Mouse (Mus musculus) midbrain, embryonic 11.5 days (tissue): Measurements from ENCODE around the gene Gm14226. TPM values are rescaled to one million over a fixed set of nuclear protein-coding genes. Genes with fewer than 3 reads are reported as not detected.
"Not testable (repeated sequence)": the region's sequence is repeated elsewhere in the genome, so short reads cannot be mapped to it uniquely, and the experiment has no call there.

Experiments used
- ATAC-seq: fragments of 200-750 bp; cut with Nextera tagmentation; 2 replicates; pipeline ENCODE4 v1.8.0; 2017; ENCODE audit warnings: moderate TSS enrichment, moderate library complexity; ENCODE audit not compliant: low FRiP score
- DNase-seq: peaks from one replicate; pipeline ENCODE4 v3.0.0; 2015; ENCODE audit warnings: low spot score; ENCODE audit errors: missing footprints
- H3K27ac ChIP-seq: fragments of 300-500 bp; sonication (generic); 2 replicates; pipeline ENCODE4 v1.5.1; 2014; ENCODE audit warnings: low read depth, low read length
- H3K27me3 ChIP-seq: fragments of 300-500 bp; sonication (generic); 2 replicates; pipeline ENCODE4 v1.6.1; 2014; ENCODE audit warnings: mild to moderate bottlenecking, low read length, moderate library complexity, mixed read lengths; ENCODE audit not compliant: control insufficient read depth, insufficient read depth
- H3K36me3 ChIP-seq: fragments of 300-500 bp; sonication (generic); 2 replicates; pipeline ENCODE4 v1.6.1; 2014; ENCODE audit warnings: mild to moderate bottlenecking, low read length, moderate library complexity, mixed read lengths; ENCODE audit not compliant: control insufficient read depth, insufficient read depth
- H3K4me1 ChIP-seq: fragments of 300-500 bp; sonication (generic); 2 replicates; pipeline ENCODE4 v1.6.1; 2014; ENCODE audit warnings: low read length; ENCODE audit not compliant: control insufficient read depth, insufficient read depth
- H3K4me2 ChIP-seq: fragments of 300-500 bp; sonication (generic); 2 replicates; pipeline ENCODE4 v1.6.1; 2014; ENCODE audit warnings: mild to moderate bottlenecking, moderate library complexity
- H3K4me3 ChIP-seq: fragments of 300-500 bp; sonication (generic); 2 replicates; pipeline ENCODE4 v1.5.1; 2014; ENCODE audit warnings: low read depth, low read length
- H3K9ac ChIP-seq: fragments of 300-500 bp; sonication (generic); 2 replicates; pipeline ENCODE4 v1.6.1; 2014; ENCODE audit warnings: low read length
- H3K9me3 ChIP-seq: fragments of 300-500 bp; sonication (generic); 2 replicates; pipeline ENCODE4 v1.6.1; 2016; ENCODE audit warnings: low read length; ENCODE audit not compliant: control insufficient read depth
- WGBS: fragments of 180-500 bp; shearing (Covaris S2); extraction: QIAGEN DNeasy Blood & Tissue Kit; methylation state at CpG from one replicate; pipeline ENCODE4 v1.1.7; 2014; 5-methylcytosine and 5-hydroxymethylcytosine counted together
- polyA plus RNA-seq: library from polyadenylated mRNA; unstranded; fragments of >200 nt; fragmentation: Nextera tagmentation; extraction: Ambion mirVana; gene quantifications from 2 replicates; pipeline ENCODE4 v1.2.1, GENCODE M21; 2014

The Gm14226 gene
- 0.07 and 0.11 TPM in 2 replicates for polyA plus RNA-seq

DNA sequence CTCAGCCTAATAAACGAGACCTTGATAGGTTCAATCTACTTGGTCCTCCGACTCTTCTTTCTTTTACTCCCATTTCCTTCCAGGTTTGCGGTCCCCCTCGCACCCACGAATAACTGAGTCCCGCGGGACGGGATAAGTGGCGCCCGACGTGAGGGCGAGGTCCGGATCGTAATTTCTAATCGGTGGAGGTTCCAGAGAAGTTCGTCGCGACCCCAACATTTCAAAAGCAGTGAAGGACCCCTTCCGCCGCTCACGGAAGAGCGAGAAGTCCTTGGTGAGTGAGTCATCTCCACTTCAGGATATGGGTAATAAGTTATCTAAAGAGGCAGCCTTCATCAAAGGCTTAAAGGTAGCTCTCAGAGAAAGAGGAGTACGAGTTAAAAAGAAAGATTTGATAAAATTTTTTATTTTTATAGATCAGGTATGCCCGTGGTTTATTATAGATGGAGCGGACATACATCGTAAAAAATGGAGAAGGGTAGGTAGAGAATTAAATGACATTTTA, at the start of gene Gm14226:
Gene Gm14226, plus strand, starts transcription at position 16 of the 505 bp plus-strand sequence.
- 1% methylated on average over 22 of the region's 26 CpGs for WGBS
- H3K4me2 ChIP-seq = peak within 1 kb of the TSS; percentile 90
- ATAC-seq = peak; percentile 4; the same call in 1 of the 2 replicates
- H3K4me3 ChIP-seq = peak within 1 kb of the TSS; percentile 39
- H3K27ac ChIP-seq = peak within 1 kb of the TSS; percentile 77
- H3K9me3 ChIP-seq, H3K27me3 ChIP-seq, H3K4me1 ChIP-seq, H3K36me3 ChIP-seq: not testable (repeated sequence)
- DNase-seq = peak; percentile 89
- peak within 1 kb of the TSS; percentile 82 for H3K9ac ChIP-seq

DNA sequence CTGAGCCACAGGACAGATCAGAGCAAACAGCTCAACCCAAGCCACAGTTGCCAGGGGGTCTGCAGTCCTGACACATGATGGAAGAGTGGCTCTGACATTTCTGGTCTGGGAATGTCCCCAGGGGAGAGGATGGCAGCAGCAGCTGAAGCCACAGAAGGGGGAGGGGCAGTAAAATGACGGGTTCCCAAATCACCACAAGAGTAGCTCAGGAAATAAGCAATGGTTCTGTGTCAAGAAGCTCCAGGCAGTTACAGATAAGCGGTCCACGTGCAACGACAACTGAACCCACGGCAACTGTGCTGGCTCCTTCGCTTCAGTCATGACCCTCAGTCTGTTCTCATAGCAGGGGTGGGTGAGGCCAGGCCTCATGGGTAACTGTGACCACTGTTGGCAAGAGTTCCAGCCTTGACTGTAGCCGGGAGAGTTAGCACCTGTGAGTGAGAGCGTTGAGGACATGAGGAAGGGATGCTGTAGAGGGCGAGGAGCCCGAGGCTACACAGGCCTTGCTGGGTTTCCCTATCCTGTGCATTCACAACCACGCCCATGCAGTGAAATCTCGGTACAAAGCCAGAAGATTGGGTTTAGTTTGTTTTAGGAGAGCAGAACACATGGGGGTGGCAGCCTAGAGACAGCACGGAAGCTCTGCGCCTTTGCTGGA, 48.2 kb upstream of the Gm14226 start:
- H3K9ac ChIP-seq, H3K9me3 ChIP-seq, H3K27me3 ChIP-seq, H3K36me3 ChIP-seq, ATAC-seq, H3K4me3 ChIP-seq, H3K27ac ChIP-seq, H3K4me1 ChIP-seq, H3K4me2 ChIP-seq: not testable (repeated sequence)
- WGBS = 79% methylated on average over 14 of the region's 14 CpGs
- DNase-seq = peak; percentile 51

DNA sequence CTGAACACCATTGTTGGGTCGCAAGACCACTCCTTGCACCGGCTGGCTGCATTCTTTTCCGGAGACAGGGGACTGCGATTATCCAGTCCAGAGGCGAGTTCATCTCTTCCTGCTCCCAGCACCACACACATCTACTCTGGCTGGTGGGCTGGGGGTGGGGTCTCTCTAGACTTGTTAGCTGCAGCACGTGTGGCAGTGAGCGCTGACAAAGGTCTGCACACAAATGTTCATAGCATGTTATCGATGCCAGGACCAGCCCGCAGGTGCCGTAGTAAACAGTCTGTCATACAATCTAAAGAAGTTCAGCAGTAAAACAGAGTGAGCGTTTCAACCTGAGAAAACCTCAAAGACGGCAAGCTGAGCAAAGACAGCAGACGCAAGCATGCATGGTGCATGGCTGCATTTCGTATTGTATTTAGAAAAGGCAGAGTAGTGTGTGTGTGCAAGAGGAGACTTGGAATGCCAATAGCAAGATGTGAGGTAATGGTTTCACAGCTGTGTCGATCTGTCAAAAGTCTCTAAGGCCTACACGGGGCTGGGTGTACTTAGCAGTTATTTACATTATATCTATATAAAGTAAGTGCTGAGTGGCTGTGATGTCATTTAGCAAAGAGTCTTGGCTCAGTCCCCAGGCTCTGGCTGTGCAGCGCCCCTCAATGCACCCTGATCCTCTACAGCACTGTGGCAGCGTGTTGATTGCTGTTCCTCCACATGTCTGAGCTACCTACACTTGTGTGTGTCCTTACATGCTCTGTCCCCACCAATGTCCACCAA, 46.0 kb upstream of the Gm14226 start:
- Histone ChIP-seq H3K36me3 (no peaks in the 10 kb centered on the region), H3K4me1 (no peaks in the 10 kb centered on the region), H3K4me3 (no peak overlapping the region), H3K27ac (no peak overlapping the region), H3K4me2 (no peak overlapping the region), H3K27me3 (no peaks in the 10 kb centered on the region), H3K9me3 (no peaks in the 10 kb centered on the region), H3K9ac (no peak overlapping the region)
- DNase-seq = no peak
- no peak for ATAC-seq
- WGBS = 77% methylated on average over 18 of the region's 18 CpGs

DNA sequence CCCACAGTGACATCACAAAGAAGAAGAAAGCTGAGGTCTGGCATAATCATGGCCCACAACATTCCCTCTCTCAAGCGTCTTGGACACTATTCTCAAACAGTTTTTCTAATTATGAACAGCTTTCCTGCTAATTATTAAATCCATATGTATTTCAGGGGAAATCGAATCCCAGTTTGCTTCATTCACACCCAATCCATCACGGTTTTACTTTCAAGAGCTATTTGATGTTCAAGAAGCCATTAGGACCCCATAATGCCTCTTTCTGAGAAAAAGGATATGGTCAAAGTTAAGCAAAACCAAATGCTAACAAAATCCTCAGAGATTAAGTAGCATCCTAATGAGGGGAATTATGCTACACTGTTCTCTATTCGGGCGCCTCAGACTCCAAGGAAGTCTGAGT, 45.1 kb upstream of the Gm14226 start:
- Histone ChIP-seq H3K9ac (no peak overlapping the region), H3K4me3 (no peak overlapping the region), H3K4me1 (no peaks in the 10 kb centered on the region), H3K27me3 (no peaks in the 10 kb centered on the region), H3K9me3 (no peaks in the 10 kb centered on the region), H3K4me2 (no peak overlapping the region), H3K36me3 (no peaks in the 10 kb centered on the region), H3K27ac (no peak overlapping the region)
- ATAC-seq (no peak), DNase-seq (no peak)
- 79% methylated on average over 5 of the region's 5 CpGs for WGBS

DNA sequence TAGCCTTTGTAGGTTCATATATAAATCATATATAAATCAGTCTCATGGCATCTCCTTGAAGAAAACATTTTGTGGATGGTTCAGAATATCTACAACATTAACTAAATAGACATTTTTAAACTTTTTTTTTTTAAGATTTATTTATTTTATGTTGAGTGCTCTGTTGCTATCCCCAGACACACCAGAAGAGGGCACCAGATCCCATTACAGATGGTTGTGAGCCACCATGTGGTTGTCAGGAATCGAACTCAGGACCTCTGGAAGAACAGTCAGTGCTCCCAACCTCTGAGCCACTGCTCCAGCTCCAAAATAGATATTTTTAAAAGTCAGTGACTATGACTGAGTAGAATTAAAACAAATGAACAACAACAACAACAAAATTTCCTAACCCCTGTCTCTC, 31.5 kb upstream of the Gm14226 start:
- Histone ChIP-seq H3K4me2 (no peak overlapping the region), H3K27me3 (no peaks in the 10 kb centered on the region), H3K27ac (no peak overlapping the region), H3K9ac (no peak overlapping the region), H3K4me1 (no peaks in the 10 kb centered on the region), H3K9me3 (no peaks in the 10 kb centered on the region), H3K36me3 (no peaks in the 10 kb centered on the region), H3K4me3 (no peak overlapping the region)
- DNase-seq (no peak), ATAC-seq (no peak)
- 81% methylated on average over 1 of the region's 1 CpGs for WGBS

DNA sequence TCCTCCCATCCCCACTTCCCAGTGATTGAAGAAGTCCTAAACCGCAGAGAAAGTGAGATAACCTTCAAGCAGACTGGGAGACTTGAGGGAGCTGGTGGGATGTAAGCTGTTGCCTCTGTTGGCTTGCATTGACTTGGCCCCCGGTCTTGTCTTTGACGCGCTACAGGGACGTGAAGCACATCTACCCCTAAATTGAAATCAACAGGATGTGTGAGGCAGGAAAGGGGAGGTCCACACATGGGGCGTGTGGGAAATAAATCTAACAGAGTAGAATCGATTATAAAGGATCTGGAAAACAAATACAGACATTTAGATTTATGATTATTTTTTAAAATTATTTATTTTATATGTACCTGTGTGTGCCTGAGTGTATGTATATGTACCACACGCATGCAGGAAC, 26.7 kb upstream of the Gm14226 start:
- H3K9me3 ChIP-seq = no peaks in the 10 kb centered on the region
- H3K9ac ChIP-seq = no peak overlapping the region
- no peak for DNase-seq
- H3K4me2 ChIP-seq = no peak overlapping the region
- 87% methylated on average over 8 of the region's 8 CpGs for WGBS
- H3K27me3 ChIP-seq = no peaks in the 10 kb centered on the region
- H3K36me3 ChIP-seq = no peaks in the 10 kb centered on the region
- no peak for ATAC-seq
- no peak overlapping the region for H3K27ac ChIP-seq
- H3K4me3 ChIP-seq = no peak overlapping the region
- no peaks in the 10 kb centered on the region for H3K4me1 ChIP-seq

DNA sequence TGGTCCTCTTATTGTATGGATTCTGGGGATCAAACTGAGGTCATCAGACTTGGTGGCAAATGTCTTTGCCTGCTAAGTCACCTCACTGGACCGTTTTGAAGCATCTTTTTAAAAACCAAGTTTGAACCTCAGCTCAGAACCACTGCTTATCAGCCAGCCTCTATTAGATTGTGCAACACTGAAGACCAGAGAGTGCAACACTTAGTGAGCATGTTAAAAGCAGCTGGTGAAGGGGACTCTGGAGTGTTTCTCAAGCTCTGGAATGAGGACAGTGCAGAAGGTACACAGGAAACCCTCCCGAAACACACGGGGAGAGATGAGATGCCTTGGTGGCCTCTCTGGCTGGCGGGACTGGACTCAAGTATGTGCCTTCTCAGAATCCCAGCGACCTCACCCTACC, 26.0 kb upstream of the Gm14226 start:
- no peak overlapping the region for H3K27ac ChIP-seq
- ATAC-seq (no peak), DNase-seq (no peak)
- H3K4me1 ChIP-seq = no peaks in the 10 kb centered on the region
- WGBS = 87% methylated on average over 5 of the region's 5 CpGs
- no peak overlapping the region for H3K4me2 ChIP-seq
- no peak overlapping the region for H3K4me3 ChIP-seq
- H3K9ac ChIP-seq = no peak overlapping the region
- H3K36me3 ChIP-seq = no peaks in the 10 kb centered on the region
- H3K9me3 ChIP-seq = no peaks in the 10 kb centered on the region
- no peaks in the 10 kb centered on the region for H3K27me3 ChIP-seq

DNA sequence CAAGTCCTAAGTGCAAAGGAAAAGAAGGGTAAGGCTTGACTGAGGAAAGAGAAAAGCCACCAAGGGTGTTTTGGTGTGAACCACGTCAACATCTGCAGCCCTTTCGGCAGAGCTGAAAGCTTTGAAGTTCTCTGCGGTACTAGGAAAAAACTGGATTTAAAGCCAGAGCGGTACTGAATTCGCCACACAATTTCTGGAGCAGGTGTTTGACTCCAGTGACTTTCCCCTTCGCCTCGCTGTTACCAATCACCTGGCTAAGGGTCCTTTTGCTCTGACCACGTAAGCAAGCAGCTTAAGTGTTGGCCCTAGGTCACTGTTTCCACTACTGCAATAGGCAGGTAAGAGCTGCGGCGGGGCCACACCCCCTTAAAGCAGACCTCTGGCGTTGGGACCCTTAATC, 12.6 kb upstream of the Gm14226 start:
- no peak overlapping the region for H3K27ac ChIP-seq
- H3K9me3 ChIP-seq = no peaks in the 10 kb centered on the region
- no peaks in the 10 kb centered on the region for H3K27me3 ChIP-seq
- ATAC-seq (no peak), DNase-seq (peak; percentile 79)
- WGBS = 92% methylated on average over 11 of the region's 11 CpGs
- H3K9ac ChIP-seq = no peak overlapping the region
- H3K4me3 ChIP-seq = no peak overlapping the region
- H3K36me3 ChIP-seq = no peaks in the 10 kb centered on the region
- H3K4me1 ChIP-seq = no peaks in the 10 kb centered on the region
- H3K4me2 ChIP-seq = no peak overlapping the region

DNA sequence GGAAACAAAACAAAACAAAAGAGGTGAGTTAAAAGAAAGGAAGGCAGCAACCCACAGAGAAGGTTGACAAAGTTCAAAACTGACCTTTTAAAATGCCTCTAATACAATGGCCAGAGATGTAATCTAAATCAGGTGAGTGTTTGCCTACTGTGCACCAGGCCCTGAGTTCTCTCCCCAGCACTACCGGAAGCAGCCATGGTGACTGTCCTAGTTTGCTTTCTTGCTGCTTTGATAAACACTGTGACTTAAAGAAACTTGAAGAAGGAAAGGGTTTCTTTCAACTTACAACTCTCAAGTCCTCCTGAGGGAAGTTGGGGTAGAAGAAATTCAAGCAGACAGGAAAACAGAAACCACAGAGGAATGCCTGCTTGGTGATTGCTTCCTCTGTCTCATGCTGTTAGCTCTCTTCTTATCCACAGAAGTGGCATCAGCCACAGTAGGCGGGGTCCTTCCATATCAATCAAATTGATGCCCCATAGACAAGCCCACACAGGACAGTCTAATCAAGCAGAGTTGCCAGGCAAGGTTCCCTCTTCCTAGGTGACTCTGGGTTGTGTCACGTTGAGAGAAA, 6.9 kb upstream of the Gm14226 start:
- 59% methylated on average over 3 of the region's 3 CpGs for WGBS
- H3K27ac ChIP-seq = no peak overlapping the region
- H3K27me3 ChIP-seq = no peaks in the 10 kb centered on the region
- no peaks in the 10 kb centered on the region for H3K9me3 ChIP-seq
- DNase-seq (no peak), ATAC-seq (no peak)
- no peaks in the 10 kb centered on the region for H3K4me1 ChIP-seq
- H3K4me3 ChIP-seq = no peak overlapping the region
- H3K9ac ChIP-seq = no peak overlapping the region
- no peak overlapping the region for H3K4me2 ChIP-seq
- H3K36me3 ChIP-seq = no peaks in the 10 kb centered on the region
